Mouse (Mus musculus) E14TG2a.4 (cell line): Measurements from ENCODE around the gene Klhl9.

Experiments used
- H3K27me3 ChIP-seq: 2 replicates; pipeline ENCODE4 v1.6.1; 2014; ENCODE audit warnings: low read length, control low read depth; ENCODE audit not compliant: insufficient read depth
- H3K36me3 ChIP-seq: 2 replicates; pipeline ENCODE4 v1.6.1; 2014; ENCODE audit warnings: low read length, control low read depth; ENCODE audit not compliant: insufficient read depth
- H3K4me1 ChIP-seq: replicated peaks from 2 replicates; pipeline ENCODE4 v1.6.1; 2014; ENCODE audit warnings: low read depth, low read length, control low read depth
- H3K4me3 ChIP-seq: replicated peaks from 2 replicates; pipeline ENCODE4 v1.5.1; 2014; ENCODE audit warnings: mild to moderate bottlenecking, low read length
- H3K9me3 ChIP-seq: 2 replicates; pipeline ENCODE4 v1.6.1; 2014; ENCODE audit warnings: low read length, control low read depth
- CTCF ChIP-seq: conservative IDR thresholded peaks from 2 replicates; pipeline ENCODE4 v1.5.1; 2014; ENCODE audit warnings: low read length
- NANOG ChIP-seq: IDR thresholded peaks from 2 replicates; pipeline ENCODE4 v1.6.1; 2014; ENCODE audit warnings: borderline replicate concordance, low read length, mixed read lengths
- POU5F1 ChIP-seq: IDR thresholded peaks from 2 replicates; pipeline ENCODE4 v1.6.1; 2014; ENCODE audit warnings: low read length, borderline replicate concordance

Gene Klhl9

DNA sequence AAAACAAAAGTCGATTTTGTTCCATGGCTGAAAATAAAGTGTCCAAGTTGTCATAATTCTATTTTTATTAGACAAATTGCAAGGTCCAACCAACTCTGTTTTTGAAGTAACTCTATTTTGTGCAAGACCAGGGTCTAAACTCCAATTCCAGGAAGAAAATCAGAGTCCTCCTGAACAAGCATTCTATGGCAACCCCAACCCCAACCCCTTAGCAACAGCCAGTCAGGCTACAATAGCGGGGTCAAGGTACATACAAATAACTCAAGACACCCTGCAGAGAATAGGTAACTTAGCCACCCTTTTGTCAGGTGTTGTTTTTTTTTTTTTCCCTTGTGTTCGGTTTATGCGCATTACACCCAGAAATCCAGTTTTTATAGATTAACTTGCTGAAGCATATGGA, 24.5 kb downstream of the Klhl9 start:
- no peak for TF ChIP-seq NANOG
- no peak for TF ChIP-seq CTCF
- no peak for TF ChIP-seq POU5F1
- Histone ChIP-seq H3K36me3 (no peaks in the 10 kb centered on the region), H3K4me1 (peaks cover 5% of the 10 kb centered on the region; the same call in 1 of the 2 replicates), H3K27me3 (no peaks in the 10 kb centered on the region), H3K4me3 (no peak overlapping the region), H3K9me3 (no peaks in the 10 kb centered on the region)

DNA sequence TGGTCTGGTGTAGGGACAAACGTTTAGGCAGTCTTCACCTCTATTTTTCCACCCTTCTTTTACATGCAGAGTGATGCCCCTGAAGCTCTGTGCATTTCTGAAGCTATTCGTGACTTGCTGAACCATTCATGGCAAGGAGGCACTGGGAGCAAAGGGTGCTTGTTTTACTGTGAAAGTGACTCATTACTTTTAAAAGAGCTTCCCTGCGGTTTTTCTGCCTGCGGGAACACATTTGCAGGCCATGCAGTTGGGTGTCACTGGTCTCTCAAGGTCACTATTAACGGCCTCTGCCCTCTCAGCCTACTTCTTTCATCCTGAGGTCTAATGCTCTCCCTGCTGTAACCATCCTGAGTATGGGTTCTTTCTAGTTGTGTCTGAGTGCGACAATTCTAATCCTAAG, 25.2 kb downstream of the Klhl9 start:
- TF ChIP-seq POU5F1: no peak
- TF ChIP-seq NANOG: no peak
- TF ChIP-seq CTCF: no peak
- H3K4me3 ChIP-seq: no peak overlapping the region
- H3K4me1 ChIP-seq: no peaks in the 10 kb centered on the region
- no peaks in the 10 kb centered on the region for H3K9me3 ChIP-seq
- H3K36me3 ChIP-seq: no peaks in the 10 kb centered on the region
- no peaks in the 10 kb centered on the region for H3K27me3 ChIP-seq

DNA sequence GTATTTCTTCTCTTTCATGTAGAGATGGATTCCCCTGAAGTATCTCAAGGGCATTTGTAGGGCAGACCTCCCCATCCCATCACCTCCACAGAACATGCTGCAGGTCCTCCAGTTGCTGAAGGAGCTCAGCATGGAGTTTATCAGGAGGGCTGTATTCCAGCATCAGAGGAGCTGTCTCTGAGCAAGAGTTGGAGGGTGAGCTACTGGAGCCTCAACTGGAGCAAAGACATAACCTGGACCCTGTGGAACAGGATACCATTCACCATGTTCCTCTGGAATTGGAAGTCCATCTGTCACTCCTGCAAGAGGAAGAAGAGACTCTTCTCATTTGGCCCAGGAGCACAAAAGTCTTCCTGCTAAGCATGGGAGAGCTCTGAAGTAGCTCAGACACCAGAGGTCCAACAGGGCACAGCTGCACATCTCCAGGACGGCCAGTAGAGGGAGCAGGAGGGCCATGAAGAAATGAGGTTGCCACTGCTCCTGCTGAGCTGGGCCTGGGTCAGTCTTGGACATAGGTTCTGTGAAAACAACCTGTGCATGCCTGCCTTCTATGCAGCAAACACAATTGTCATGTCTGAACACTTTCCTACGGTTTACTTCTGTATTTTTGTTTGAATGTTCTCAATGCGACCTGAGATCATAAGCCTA, 25.9 kb downstream of the Klhl9 start:
- Histone ChIP-seq H3K36me3 (no peaks in the 10 kb centered on the region), H3K4me3 (no peak overlapping the region), H3K4me1 (no peaks in the 10 kb centered on the region), H3K9me3 (no peaks in the 10 kb centered on the region), H3K27me3 (no peaks in the 10 kb centered on the region)
- TF ChIP-seq NANOG (no peak), POU5F1 (no peak), CTCF (peak; percentile 94)

DNA sequence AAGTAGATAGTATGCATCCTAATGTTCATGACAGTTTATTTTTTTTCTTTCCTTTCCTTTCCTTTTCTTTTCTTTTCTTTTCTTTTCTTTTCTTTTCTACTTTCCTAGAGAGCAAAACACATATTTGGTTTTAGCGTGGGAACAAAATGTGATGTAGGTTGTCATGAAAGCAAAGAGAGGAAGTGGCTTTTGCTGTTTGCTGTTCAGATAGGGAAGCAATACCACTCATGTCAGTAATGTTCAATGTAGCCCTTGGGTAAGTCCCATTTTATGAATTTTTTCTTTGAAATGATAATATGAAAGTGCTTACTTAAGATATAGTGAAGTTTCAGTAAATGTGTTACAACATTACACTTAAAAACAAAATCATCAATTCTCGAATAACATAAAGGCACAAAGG, 28.9 kb downstream of the Klhl9 start:
- TF ChIP-seq NANOG (no peak), CTCF (no peak)
- H3K36me3 ChIP-seq: no peaks in the 10 kb centered on the region
- no peak overlapping the region for H3K4me3 ChIP-seq
- no peaks in the 10 kb centered on the region for H3K27me3 ChIP-seq
- H3K9me3 ChIP-seq: peaks cover 10% of the 10 kb centered on the region
- H3K4me1 ChIP-seq: no peaks in the 10 kb centered on the region

DNA sequence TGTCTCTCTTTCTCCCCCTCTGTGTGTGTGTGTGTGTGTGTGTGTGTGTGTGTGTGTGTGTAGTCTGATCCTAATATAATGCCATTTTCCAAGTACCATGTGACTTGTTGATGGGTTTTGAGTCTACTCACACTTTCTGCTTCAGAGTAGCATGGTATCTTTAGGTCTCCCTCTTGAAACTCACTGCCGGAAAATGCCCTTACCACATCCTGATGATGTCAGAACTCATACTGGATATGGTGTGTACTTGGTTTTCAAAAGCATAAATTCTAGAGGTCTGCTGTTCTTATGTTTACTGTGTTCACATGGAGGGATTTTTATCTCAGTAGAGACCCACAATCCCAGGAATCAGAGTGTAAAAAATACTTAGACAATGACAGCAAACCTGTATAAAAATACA, 29.7 kb downstream of the Klhl9 start:
- Histone ChIP-seq H3K4me3 (no peak overlapping the region), H3K4me1 (no peaks in the 10 kb centered on the region), H3K27me3 (no peaks in the 10 kb centered on the region), H3K36me3 (no peaks in the 10 kb centered on the region), H3K9me3 (peaks cover 10% of the 10 kb centered on the region)
- no peak for TF ChIP-seq CTCF
- TF ChIP-seq POU5F1: no peak
- TF ChIP-seq NANOG: no peak

DNA sequence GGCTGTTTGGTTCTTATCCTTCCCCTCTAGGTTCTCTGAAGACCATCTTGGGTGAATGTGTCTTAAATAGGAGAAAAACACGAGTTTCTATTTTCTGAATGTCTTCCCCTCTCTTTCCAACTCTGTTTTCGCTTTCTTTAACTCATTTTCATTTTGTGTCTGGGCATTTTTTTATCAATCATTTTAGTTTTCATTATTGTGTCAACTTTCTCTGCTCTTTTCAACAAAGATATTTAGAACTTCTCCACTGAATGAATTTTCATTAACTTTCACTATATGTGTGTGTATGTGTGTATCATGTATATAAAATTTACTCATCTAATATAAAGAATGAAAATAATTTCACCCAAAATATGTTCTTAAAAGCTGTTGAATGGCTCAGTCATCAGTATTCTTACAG, 31.0 kb downstream of the Klhl9 start, which contains the start of gene Ifnab:
Ifnab (minus strand) TSS at position 101 of the 400 bp plus-strand sequence.
- no peak for TF ChIP-seq CTCF
- TF ChIP-seq NANOG: no peak
- no peak for TF ChIP-seq POU5F1
- Histone ChIP-seq H3K36me3 (no peaks in the 10 kb centered on the region), H3K4me1 (no peaks in the 10 kb centered on the region), H3K4me3 (no peak within 1 kb of the TSS), H3K27me3 (no peaks in the 10 kb centered on the region), H3K9me3 (peaks cover 10% of the 10 kb centered on the region)

DNA sequence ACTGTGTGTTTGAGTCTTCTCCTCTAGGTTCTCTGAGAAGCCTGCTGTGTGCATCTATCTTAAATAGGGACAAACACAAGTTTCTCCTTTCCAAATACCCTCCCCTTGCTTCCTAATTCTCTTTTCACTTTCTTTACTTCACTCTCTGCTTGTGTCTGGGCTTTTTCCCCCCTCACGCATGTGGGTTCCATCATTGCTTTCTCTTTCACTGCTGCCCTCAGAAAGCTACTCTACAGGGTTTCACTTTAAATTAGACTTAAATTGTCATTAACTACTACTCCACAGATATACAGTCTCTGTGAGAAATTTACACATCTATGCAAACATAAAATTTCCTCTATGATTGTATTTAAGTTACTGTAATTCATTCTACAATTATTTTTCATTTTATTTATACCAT, 38.5 kb downstream of the Klhl9 start, which contains the start of gene Ifna2:
Ifna2 (minus strand) TSS at position 101 of the 400 bp plus-strand sequence.
- H3K4me3 ChIP-seq: no peak within 1 kb of the TSS
- TF ChIP-seq NANOG (no peak), POU5F1 (no peak), CTCF (no peak)
- H3K27me3 ChIP-seq: no peaks in the 10 kb centered on the region
- no peaks in the 10 kb centered on the region for H3K36me3 ChIP-seq
- peaks cover 5% of the 10 kb centered on the region; the same call in 1 of the 2 replicates for H3K9me3 ChIP-seq
- no peaks in the 10 kb centered on the region for H3K4me1 ChIP-seq

DNA sequence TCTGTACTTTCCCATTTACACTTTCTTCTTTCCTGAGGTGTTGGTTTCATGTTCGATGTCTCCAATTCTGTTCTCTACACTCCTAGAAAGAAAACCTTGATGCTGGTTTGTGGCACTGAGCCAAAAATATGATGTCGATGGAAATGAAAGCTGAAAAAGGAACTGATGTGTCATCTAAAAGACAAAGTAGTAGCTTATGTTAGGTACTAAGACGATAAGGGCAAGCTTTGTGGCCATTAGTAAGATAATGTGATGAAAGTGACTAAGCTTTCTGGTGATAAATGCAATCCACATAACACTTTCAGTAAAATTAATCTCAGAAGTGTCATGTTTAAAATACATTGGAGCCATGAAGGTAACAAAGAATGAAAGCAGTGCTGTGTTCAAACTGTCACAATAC, 40.9 kb downstream of the Klhl9 start:
- Histone ChIP-seq H3K9me3 (no peaks in the 10 kb centered on the region), H3K27me3 (no peaks in the 10 kb centered on the region), H3K4me1 (no peaks in the 10 kb centered on the region), H3K36me3 (no peaks in the 10 kb centered on the region), H3K4me3 (no peak overlapping the region)
- TF ChIP-seq CTCF (no peak), POU5F1 (no peak), NANOG (no peak)

DNA sequence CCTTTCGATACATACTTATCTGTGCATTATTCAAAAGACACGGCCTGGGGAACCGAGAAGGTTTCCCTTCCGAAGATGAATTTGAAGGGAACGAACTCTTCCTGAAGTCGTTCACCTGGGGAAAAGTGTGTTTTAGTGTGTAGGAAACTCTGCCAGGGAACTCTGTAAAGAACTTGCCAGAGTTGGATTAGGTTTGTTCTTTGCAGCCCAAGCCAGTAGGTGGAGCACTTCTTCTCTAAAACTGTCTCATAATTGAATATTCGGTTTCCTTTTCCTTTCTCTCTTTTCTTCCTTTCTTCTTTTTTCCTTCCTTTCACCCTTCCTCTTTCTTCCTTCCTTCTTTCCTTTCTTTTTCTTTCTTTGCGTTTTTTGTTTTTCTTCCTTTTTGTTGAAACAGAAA, 41.9 kb downstream of the Klhl9 start:
- Histone ChIP-seq H3K4me3 (no peak overlapping the region), H3K36me3 (no peaks in the 10 kb centered on the region), H3K4me1 (no peaks in the 10 kb centered on the region), H3K9me3 (no peaks in the 10 kb centered on the region), H3K27me3 (no peaks in the 10 kb centered on the region)
- peak; percentile 44 for TF ChIP-seq CTCF
- no peak for TF ChIP-seq NANOG
